In genomic region chr7:131541184-131542114, GRCm38 (mm10) we compare ENCODE assay signal across 10 mouse cellular contexts. TPM values are rescaled to one million over a fixed set of nuclear protein-coding genes. Genes with fewer than 3 reads are reported as not detected.
DNase-seq lines count a peak whose midpoint lies in the region; ATAC-seq lines count a peak whose summit lies in the region.
"Had no signal": no experiment of that assay in that cellular context is flagged by ENCODE, and none has a peak within 500 bp of the region (broad histone marks: within the 10 kb centered on the region; RNA-seq: fewer than 3 reads in every experiment).

No protein-coding gene starts in this region.

- no peak for ATAC-seq in neural tube, embryonic 11.5 days (ENCODE audit: insufficient read depth, low FRiP score, low TSS enrichment)
- no peak for ATAC-seq in forebrain, embryonic 16.5 days
- no peak for ATAC-seq in liver, embryonic 16.5 days (ENCODE audit: low read depth)
- no peak for ATAC-seq in megakaryocyte progenitor cell, adult 5-6 weeks (replicated peaks; ENCODE audit: poor library complexity)

- no peaks in the 10 kb centered on the region for H3K9me3 ChIP-seq in neural tube, embryonic 11.5 days (ENCODE audit: control insufficient read depth, low read length)
- no peaks in the 10 kb centered on the region for H3K9me3 ChIP-seq in forebrain, embryonic 16.5 days (ENCODE audit: control insufficient read depth, low read length)
- H3K9me3 ChIP-seq in liver, embryonic 16.5 days (replicated peaks; ENCODE audit: control insufficient read depth, low read length): no peaks in the 10 kb centered on the region

- peak overlapping the region; percentile 35 for H3K9ac ChIP-seq in neural tube, embryonic 11.5 days (ENCODE audit: low read length)
- H3K9ac ChIP-seq in forebrain, embryonic 16.5 days (replicated peaks; ENCODE audit: low read depth, low read length): no peak overlapping the region
- H3K9ac ChIP-seq in liver, embryonic 16.5 days (ENCODE audit: low read depth, low read length): no peak overlapping the region

- peak overlapping the region; percentile 72 for H3K4me2 ChIP-seq in neural tube, embryonic 11.5 days (ENCODE audit: low read depth)
- H3K4me2 ChIP-seq in forebrain, embryonic 16.5 days (ENCODE audit: low read length): peak overlapping the region; percentile 43; the same call in 1 of the 2 replicates
- no peak overlapping the region for H3K4me2 ChIP-seq in liver, embryonic 16.5 days (ENCODE audit: low read depth, low read length)

- peak overlapping the region; percentile 27; the same call in 1 of the 2 replicates for H3K27ac ChIP-seq in neural tube, embryonic 11.5 days (ENCODE audit: low read depth, low read length)
- H3K27ac ChIP-seq in forebrain, embryonic 16.5 days (ENCODE audit: low read length): no peak overlapping the region
- H3K27ac ChIP-seq in liver, embryonic 16.5 days (ENCODE audit: low read length): no peak overlapping the region

- 2% methylated on average over 41 of the region's 41 CpGs for WGBS in neural tube, embryonic 11.5 days
- WGBS in forebrain, embryonic 16.5 days: 2% methylated on average over 41 of the region's 41 CpGs
- WGBS in liver, embryonic 16.5 days (ENCODE audit: insufficient replicate concordance): 3% methylated on average over 41 of the region's 41 CpGs

- H3K36me3 ChIP-seq in neural tube, embryonic 11.5 days (ENCODE audit: control insufficient read depth, insufficient read depth, low read length): no peaks in the 10 kb centered on the region
- no peaks in the 10 kb centered on the region for H3K36me3 ChIP-seq in forebrain, embryonic 16.5 days (ENCODE audit: control insufficient read depth, insufficient read depth)
- no peaks in the 10 kb centered on the region for H3K36me3 ChIP-seq in liver, embryonic 16.5 days (ENCODE audit: control insufficient read depth, insufficient read depth)

- H3K4me3 ChIP-seq in neural tube, embryonic 11.5 days (ENCODE audit: low read depth, low read length): peak overlapping the region; percentile 39
- H3K4me3 ChIP-seq in forebrain, embryonic 16.5 days (replicated peaks; ENCODE audit: low read length): peak overlapping the region; percentile 4; the same call in 1 of the 2 replicates
- peak overlapping the region; percentile 11; the same call in 1 of the 2 replicates for H3K4me3 ChIP-seq in liver, embryonic 16.5 days (ENCODE audit: low read depth, low read length)

- DNase-seq in neural tube, embryonic 11.5 days (ENCODE audit: low spot score): no peak
- no peak for DNase-seq in neural tube, embryonic 10.5 days (ENCODE audit: extremely low spot score, low spot score)
- DNase-seq in gastrocnemius, postnatal 10 days: no peak
- DNase-seq in ovary, adult 18-20 months (ENCODE audit: low spot score): no peak

- H3K27me3 ChIP-seq in neural tube, embryonic 11.5 days (ENCODE audit: control insufficient read depth, insufficient read depth, low read length): peaks cover 66% of the 10 kb centered on the region
- peaks cover 85% of the 10 kb centered on the region for H3K27me3 ChIP-seq in forebrain, embryonic 16.5 days (replicated peaks; ENCODE audit: control insufficient read depth, insufficient read depth, low read length)
- peaks cover 87% of the 10 kb centered on the region for H3K27me3 ChIP-seq in liver, embryonic 16.5 days (ENCODE audit: control insufficient read depth, insufficient read depth, low read depth, low read length)

- peaks cover 20% of the 10 kb centered on the region for H3K4me1 ChIP-seq in neural tube, embryonic 11.5 days (ENCODE audit: control insufficient read depth, insufficient read depth, low read length)
- H3K4me1 ChIP-seq in forebrain, embryonic 16.5 days (replicated peaks; ENCODE audit: control insufficient read depth, insufficient read depth, low read length): peaks cover 21% of the 10 kb centered on the region
- H3K4me1 ChIP-seq in liver, embryonic 16.5 days (ENCODE audit: control insufficient read depth, low read depth, low read length): no peaks in the 10 kb centered on the region; the same call in 1 of the 2 replicates

RNA-seq across cellular contexts. Expression of gene Hmx3, which starts 1.2 kb away (rescaled TPM):
- polyA plus RNA-seq in neural tube, embryonic 11.5 days (2014; fragmentation: Nextera tagmentation; extraction: Ambion mirVana): 0.92 and 1.4 TPM in 2 replicates
- 0.16 and 0.52 TPM in 2 replicates for polyA plus RNA-seq in forebrain, embryonic 16.5 days (2015; fragmentation: Nextera tagmentation; extraction: Ambion mirVana)
- not detected in 2 replicates for polyA plus RNA-seq in liver, embryonic 16.5 days (2015; fragmentation: Nextera tagmentation; extraction: Ambion mirVana)
- total RNA-seq in megakaryocyte progenitor cell, adult 5-6 weeks (2015): not detected in 2 replicates
- total RNA-seq in megakaryocyte progenitor cell, adult 5-6 weeks (2017): not detected in 2 replicates
- total RNA-seq in gastrocnemius, postnatal 10 days (2021): not detected
- total RNA-seq: adrenal gland, adult 18-20 months; gastrocnemius, postnatal 4 days; neutrophil, adult 5-6 weeks had no signal

RNA-seq across cellular contexts. Expression of gene Hmx2, which starts 7.1 kb away (rescaled TPM):
- 1.7 and 2.9 TPM in 2 replicates for polyA plus RNA-seq in neural tube, embryonic 11.5 days (2014; fragmentation: Nextera tagmentation; extraction: Ambion mirVana)
- 0.20 and 0.91 TPM in 2 replicates for polyA plus RNA-seq in forebrain, embryonic 16.5 days (2015; fragmentation: Nextera tagmentation; extraction: Ambion mirVana)
- not detected in 2 replicates for polyA plus RNA-seq in liver, embryonic 16.5 days (2015; fragmentation: Nextera tagmentation; extraction: Ambion mirVana)
- 0.15 TPM in 1 of 2 replicates, not detected in the other for total RNA-seq in megakaryocyte progenitor cell, adult 5-6 weeks (2015)
- total RNA-seq in megakaryocyte progenitor cell, adult 5-6 weeks (2017): not detected in 2 replicates
- not detected for total RNA-seq in gastrocnemius, postnatal 10 days (2021)
- total RNA-seq: adrenal gland, adult 18-20 months; gastrocnemius, postnatal 4 days; neutrophil, adult 5-6 weeks had no signal

RNA-seq across cellular contexts. Expression of gene Bub3, which starts 18.6 kb away (rescaled TPM):
- 257 TPM in 2 replicates for polyA plus RNA-seq in neural tube, embryonic 11.5 days (2014; fragmentation: Nextera tagmentation; extraction: Ambion mirVana)
- polyA plus RNA-seq in forebrain, embryonic 16.5 days (2015; fragmentation: Nextera tagmentation; extraction: Ambion mirVana): 186 and 188 TPM in 2 replicates
- 92.4 and 100 TPM in 2 replicates for polyA plus RNA-seq in liver, embryonic 16.5 days (2015; fragmentation: Nextera tagmentation; extraction: Ambion mirVana)
- 164 and 173 TPM in 2 replicates for total RNA-seq in megakaryocyte progenitor cell, adult 5-6 weeks (2015)
- 85.9 and 90.3 TPM in 2 replicates for total RNA-seq in megakaryocyte progenitor cell, adult 5-6 weeks (2017)
- 10 to 100 TPM; 37.3 to 37.9 TPM for total RNA-seq in gastrocnemius, postnatal 10 days (2021)
